Mouse (Mus musculus): ENCODE measurements around the gene Nrtn. TPM values are rescaled to one million over a fixed set of nuclear protein-coding genes. Genes with fewer than 3 reads are reported as not detected.
A peak's percentile ranks its signal among the peaks of the same experiment; 100 is the strongest.

Gene Nrtn
- polyA plus RNA-seq, 1 experiment from 2014 or later: 4.5 TPM

- peak within 1 kb of the TSS; percentile 93 for H3K9ac ChIP-seq (ENCODE audit: low read length)
- H3K4me1 ChIP-seq (ENCODE audit: control insufficient read depth, insufficient read depth, low read length): peaks cover 21% of the 10 kb centered on the region
- H3K36me3 ChIP-seq (ENCODE audit: control insufficient read depth, insufficient read depth, low read length): peaks cover 25% of the 10 kb centered on the region
- peak within 1 kb of the TSS; percentile 69 for H3K4me3 ChIP-seq (replicated peaks; ENCODE audit: low read length)
- peak within 1 kb of the TSS; percentile 97 for H3K27ac ChIP-seq (ENCODE audit: low read length)
- WGBS: under 1% methylated on average over 58 of the region's 58 CpGs
- H3K9me3 ChIP-seq (replicated peaks; ENCODE audit: control insufficient read depth, low read length): no peaks in the 10 kb centered on the region
- H3K27me3 ChIP-seq (ENCODE audit: control insufficient read depth, insufficient read depth, low read length): no peaks in the 10 kb centered on the region
- peak within 1 kb of the TSS; percentile 96 for H3K4me2 ChIP-seq (ENCODE audit: low read depth, low read length)
- peak; percentile 77 for ATAC-seq (ENCODE audit: insufficient read depth, low FRiP score)
Measured at GRCm38 (mm10) chr17:56764474-56765354, 7.4 kb upstream of the Nrtn start, which contains the start of gene Dus3l. Dus3l (plus strand) TSS chr17:56764757.

GRCm38 (mm10) chr17:56763741-56764250, 6.5 kb upstream of the Nrtn start:
- Histone ChIP-seq H3K4me2 (ENCODE audit: low read depth, low read length) (peak overlapping the region; percentile 96), H3K9me3 (replicated peaks; ENCODE audit: control insufficient read depth, low read length) (no peaks in the 10 kb centered on the region), H3K9ac (ENCODE audit: low read length) (no peak overlapping the region; the same call in 1 of the 2 replicates), H3K36me3 (ENCODE audit: control insufficient read depth, insufficient read depth, low read length) (peaks cover 16% of the 10 kb centered on the region; the same call in 1 of the 2 replicates), H3K27me3 (ENCODE audit: control insufficient read depth, insufficient read depth, low read length) (no peaks in the 10 kb centered on the region), H3K27ac (ENCODE audit: low read length) (peak overlapping the region; percentile 97; the same call in 1 of the 2 replicates), H3K4me3 (replicated peaks; ENCODE audit: low read length) (peak overlapping the region; percentile 69), H3K4me1 (ENCODE audit: control insufficient read depth, insufficient read depth, low read length) (peaks cover 21% of the 10 kb centered on the region)
- no peak for ATAC-seq (ENCODE audit: insufficient read depth, low FRiP score)
- 70% methylated on average over 8 of the region's 8 CpGs for WGBS

- no peak overlapping the region for H3K4me2 ChIP-seq (ENCODE audit: low read depth, low read length)
- H3K9ac ChIP-seq (ENCODE audit: low read length): peak overlapping the region; percentile 74; the same call in 1 of the 2 replicates
- H3K4me1 ChIP-seq (ENCODE audit: control insufficient read depth, insufficient read depth, low read length): peaks cover 23% of the 10 kb centered on the region
- peaks cover 10% of the 10 kb centered on the region; the same call in 1 of the 2 replicates for H3K36me3 ChIP-seq (ENCODE audit: control insufficient read depth, insufficient read depth, low read length)
- H3K9me3 ChIP-seq (replicated peaks; ENCODE audit: control insufficient read depth, low read length): no peaks in the 10 kb centered on the region
- 43% methylated on average over 27 of the region's 27 CpGs for WGBS
- ATAC-seq (ENCODE audit: insufficient read depth, low FRiP score): no peak
- no peaks in the 10 kb centered on the region for H3K27me3 ChIP-seq (ENCODE audit: control insufficient read depth, insufficient read depth, low read length)
- no peak overlapping the region for H3K4me3 ChIP-seq (replicated peaks; ENCODE audit: low read length)
- H3K27ac ChIP-seq (ENCODE audit: low read length): peak overlapping the region; percentile 87
Measured at GRCm38 (mm10) chr17:56762769-56763731, 5.7 kb upstream of the Nrtn start.

DNA sequence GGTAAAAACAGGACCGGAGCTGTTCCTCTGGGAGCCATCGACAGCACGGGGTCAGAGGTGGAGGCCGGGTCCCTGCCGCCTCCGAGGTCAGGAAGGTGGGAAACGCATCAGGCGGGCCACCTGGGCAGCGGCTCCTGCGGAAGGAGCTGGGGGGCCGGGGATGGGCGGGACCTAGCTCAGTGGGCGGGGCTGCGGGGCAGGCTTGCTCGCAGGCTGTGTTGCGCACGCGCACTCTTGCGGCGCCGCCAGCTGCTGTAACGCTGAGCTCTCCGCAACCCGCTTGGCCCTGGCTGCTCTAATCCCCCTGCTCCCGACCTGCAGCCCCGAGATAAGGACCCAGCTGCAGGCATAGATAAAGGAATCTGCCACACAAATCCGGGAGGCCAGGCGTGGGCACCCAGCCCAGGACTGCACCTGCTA, 4.7 kb upstream of the Nrtn start:
- Histone ChIP-seq H3K4me2 (ENCODE audit: low read depth, low read length) (peak overlapping the region; percentile 80), H3K36me3 (ENCODE audit: control insufficient read depth, insufficient read depth, low read length) (0 out of 2 replicates have a peak, but pooled peaks cover 5% of the 10 kb centered on the region), H3K27me3 (ENCODE audit: control insufficient read depth, insufficient read depth, low read length) (no peaks in the 10 kb centered on the region), H3K27ac (ENCODE audit: low read length) (peak overlapping the region; percentile 87), H3K9me3 (replicated peaks; ENCODE audit: control insufficient read depth, low read length) (no peaks in the 10 kb centered on the region), H3K4me1 (ENCODE audit: control insufficient read depth, insufficient read depth, low read length) (peaks cover 32% of the 10 kb centered on the region), H3K9ac (ENCODE audit: low read length) (peak overlapping the region; percentile 74), H3K4me3 (replicated peaks; ENCODE audit: low read length) (peak overlapping the region; percentile 52)
- WGBS: 0% methylated on average over 28 of the region's 28 CpGs
- peak; percentile 51 for ATAC-seq (ENCODE audit: insufficient read depth, low FRiP score)

GRCm38 (mm10) chr17:56761077-56761476, 3.7 kb upstream of the Nrtn start:
- Histone ChIP-seq H3K27me3 (ENCODE audit: control insufficient read depth, insufficient read depth, low read length) (peaks cover 7% of the 10 kb centered on the region), H3K27ac (ENCODE audit: low read length) (no peak overlapping the region)
- 65% methylated on average over 3 of the region's 3 CpGs for WGBS

GRCm38 (mm10) chr17:56759261-56759660, 1.9 kb upstream of the Nrtn start:
- H3K4me1 ChIP-seq (ENCODE audit: control insufficient read depth, insufficient read depth, low read length): peaks cover 34% of the 10 kb centered on the region
- H3K27me3 ChIP-seq (ENCODE audit: control insufficient read depth, insufficient read depth, low read length): peaks cover 23% of the 10 kb centered on the region
- no peak overlapping the region for H3K4me2 ChIP-seq (ENCODE audit: low read depth, low read length)
- no peak overlapping the region for H3K27ac ChIP-seq (ENCODE audit: low read length)
- H3K9me3 ChIP-seq (replicated peaks; ENCODE audit: control insufficient read depth, low read length): no peaks in the 10 kb centered on the region
- ATAC-seq (ENCODE audit: insufficient read depth, low FRiP score): no peak
- H3K36me3 ChIP-seq (ENCODE audit: control insufficient read depth, insufficient read depth, low read length): no peaks in the 10 kb centered on the region
- WGBS: 58% methylated on average over 7 of the region's 7 CpGs
- H3K9ac ChIP-seq (ENCODE audit: low read length): no peak overlapping the region
- no peak overlapping the region for H3K4me3 ChIP-seq (replicated peaks; ENCODE audit: low read length)

More at GRCm38 (mm10) chr17:56761077-56761476, 3.7 kb upstream of the Nrtn start:
- H3K9ac ChIP-seq (ENCODE audit: low read length): no peak overlapping the region
- no peaks in the 10 kb centered on the region for H3K9me3 ChIP-seq (replicated peaks; ENCODE audit: control insufficient read depth, low read length)
- no peak overlapping the region for H3K4me3 ChIP-seq (replicated peaks; ENCODE audit: low read length)
- ATAC-seq (ENCODE audit: insufficient read depth, low FRiP score): no peak
- no peaks in the 10 kb centered on the region for H3K36me3 ChIP-seq (ENCODE audit: control insufficient read depth, insufficient read depth, low read length)
- peaks cover 34% of the 10 kb centered on the region for H3K4me1 ChIP-seq (ENCODE audit: control insufficient read depth, insufficient read depth, low read length)
- H3K4me2 ChIP-seq (ENCODE audit: low read depth, low read length): no peak overlapping the region

DNA sequence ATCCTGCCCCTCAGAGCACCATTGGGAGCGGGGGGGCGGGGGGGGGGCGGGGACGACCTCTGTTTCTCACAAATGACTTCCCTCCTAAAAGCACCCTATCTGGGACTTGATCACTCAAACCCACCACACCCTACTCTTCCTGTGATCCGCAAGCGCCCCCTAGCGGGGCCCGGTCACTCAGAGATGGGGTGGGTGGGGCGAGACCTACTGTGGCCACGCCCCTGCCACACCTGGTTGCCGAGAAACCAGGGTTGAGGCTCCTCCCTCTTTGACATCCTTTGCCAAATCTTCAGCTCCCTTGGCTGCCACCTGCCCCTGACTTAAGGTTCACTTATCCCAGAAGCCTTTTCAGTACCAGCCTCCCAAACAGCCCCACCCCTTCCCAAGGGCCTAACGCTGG, 802 bp upstream of the Nrtn start:
- Histone ChIP-seq H3K9me3 (replicated peaks; ENCODE audit: control insufficient read depth, low read length) (no peaks in the 10 kb centered on the region), H3K4me2 (ENCODE audit: low read depth, low read length) (peak overlapping the region; percentile 100), H3K36me3 (ENCODE audit: control insufficient read depth, insufficient read depth, low read length) (no peaks in the 10 kb centered on the region), H3K4me1 (ENCODE audit: control insufficient read depth, insufficient read depth, low read length) (peaks cover 33% of the 10 kb centered on the region), H3K9ac (ENCODE audit: low read length) (peak overlapping the region; percentile 11; the same call in 1 of the 2 replicates), H3K27ac (ENCODE audit: low read length) (no peak overlapping the region), H3K4me3 (replicated peaks; ENCODE audit: low read length) (peak overlapping the region; percentile 63; the same call in 1 of the 2 replicates), H3K27me3 (ENCODE audit: control insufficient read depth, insufficient read depth, low read length) (peaks cover 33% of the 10 kb centered on the region)
- no peak for ATAC-seq (ENCODE audit: insufficient read depth, low FRiP score)
- WGBS: 5% methylated on average over 12 of the region's 12 CpGs

- H3K4me2 ChIP-seq (ENCODE audit: low read depth, low read length): peak overlapping the region; percentile 100
- H3K27me3 ChIP-seq (ENCODE audit: control insufficient read depth, insufficient read depth, low read length): peaks cover 46% of the 10 kb centered on the region
- no peaks in the 10 kb centered on the region for H3K9me3 ChIP-seq (replicated peaks; ENCODE audit: control insufficient read depth, low read length)
- no peak overlapping the region for H3K27ac ChIP-seq (ENCODE audit: low read length)
- under 1% methylated on average over 51 of the region's 51 CpGs for WGBS
- H3K9ac ChIP-seq (ENCODE audit: low read length): peak overlapping the region; percentile 85
- peak overlapping the region; percentile 63 for H3K4me3 ChIP-seq (replicated peaks; ENCODE audit: low read length)
- ATAC-seq (ENCODE audit: insufficient read depth, low FRiP score): peak; percentile 14; the same call in 1 of the 2 replicates
- no peaks in the 10 kb centered on the region for H3K36me3 ChIP-seq (ENCODE audit: control insufficient read depth, insufficient read depth, low read length)
- H3K4me1 ChIP-seq (ENCODE audit: control insufficient read depth, insufficient read depth, low read length): peaks cover 23% of the 10 kb centered on the region
Measured at GRCm38 (mm10) chr17:56756703-56757399, 479 bp downstream of the Nrtn start.
